Mouse (Mus musculus) myocyte (in vitro differentiated cells): ENCODE data around the gene Plagl1. TPM values are rescaled to one million over a fixed set of nuclear protein-coding genes. Genes with fewer than 3 reads are reported as not detected.

ENCODE experiments used
- H3K27me3 ChIP-seq: one replicate; pipeline ENCODE4 v1.6.1; 2011; ENCODE audit not compliant: control insufficient read depth, insufficient read depth, insufficient read length
- H3K36me3 ChIP-seq: one replicate; pipeline ENCODE4 v1.6.1; 2011; ENCODE audit not compliant: control insufficient read depth, insufficient read depth
- H3K4me2 ChIP-seq: one replicate; pipeline ENCODE4 v1.6.1; 2011; ENCODE audit warnings: low read depth, control low read depth
- H3K4me3 ChIP-seq: one replicate; pipeline ENCODE4 v1.5.1; 2011; ENCODE audit warnings: mild to moderate bottlenecking, control low read depth, moderate library complexity
- H3K79me2 ChIP-seq: one replicate; pipeline ENCODE4 v1.6.1; 2011; ENCODE audit not compliant: control insufficient read depth, insufficient read depth
- H3ac ChIP-seq: one replicate; pipeline ENCODE4 v1.6.1; 2011; ENCODE audit not compliant: control insufficient read depth, insufficient read length
- MYOG ChIP-seq, 3 experiments: IDR thresholded peaks; one replicate each; pipeline ENCODE4 v1.6.1; 2011; ENCODE audit warnings: control low read depth in 2 of 3, low read depth in 2 of 3, mild to moderate bottlenecking in 2 of 3; ENCODE audit not compliant: insufficient read length in 2 of 3, control insufficient read depth in 1 of 3, insufficient read depth in 1 of 3
- POLR2AphosphoS2 ChIP-seq: IDR thresholded peaks from one replicate; pipeline ENCODE4 v1.6.1; 2011; ENCODE audit warnings: low read depth, control low read depth; ENCODE audit not compliant: insufficient read length
- SRF ChIP-seq: IDR thresholded peaks from one replicate; pipeline ENCODE4 v1.6.1; 2011; ENCODE audit warnings: low read depth; ENCODE audit not compliant: control insufficient read depth, insufficient read length
- TCF3 ChIP-seq: IDR thresholded peaks from one replicate; pipeline ENCODE4 v1.6.1; 2011; ENCODE audit warnings: low read depth, control low read depth; ENCODE audit not compliant: insufficient read length
- polyA plus RNA-seq: library from polyadenylated mRNA; unstranded; fragments of >200 nt; fragmentation: generic; extraction: Trizol; gene quantifications from one replicate; pipeline ENCODE4 v1.2.1, GENCODE M21; 2012; ENCODE audit warnings: missing spikeins

Plagl1 gene
- polyA plus RNA-seq, 1 experiment: 0.40 TPM

DNA sequence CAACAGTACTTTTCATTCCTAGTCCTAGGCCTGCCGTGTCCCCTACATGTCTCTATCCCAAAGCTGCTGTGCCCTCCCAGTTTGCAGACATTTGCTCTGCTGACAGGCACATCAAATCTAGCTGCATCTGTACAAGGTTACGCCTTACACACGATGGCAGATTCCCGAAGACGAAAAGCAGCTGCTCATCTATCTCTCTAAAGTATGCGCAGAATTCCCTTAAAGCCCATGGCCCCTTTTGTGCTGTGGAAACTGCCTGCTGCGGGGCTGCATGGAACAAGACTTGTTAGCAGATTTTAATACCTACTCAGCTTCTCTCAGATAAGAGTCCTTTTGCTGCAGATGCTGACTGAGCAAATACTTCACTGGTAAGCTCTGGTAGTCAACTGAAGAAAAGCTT, 119.9 kb downstream of the Plagl1 start:
- Histone ChIP-seq H3K27me3 (no peaks in the 10 kb centered on the region), H3K79me2 (no peaks in the 10 kb centered on the region), H3K4me3 (no peak overlapping the region), H3K4me2 (no peak overlapping the region), H3K36me3 (peaks cover 60% of the 10 kb centered on the region), H3ac (no peak overlapping the region)
- TF ChIP-seq POLR2AphosphoS2 (no peak), SRF (no peak), MYOG (IDR thresholded peaks at IDR 0.05; ENCODE audit: control insufficient read depth in 1 of 3, insufficient read depth in 1 of 3, insufficient read length in 2 of 3, low read depth in 2 of 3) (no peak), TCF3 (no peak)

Other genes starting within 250 kb of the Plagl1 start
- gene Utrn, start 191.1 kb upstream of the Plagl1 start, polyA plus RNA-seq: 13.9 TPM
- 6.9 TPM for gene Stx11, start 96.2 kb upstream of the Plagl1 start, polyA plus RNA-seq
- gene Sf3b5, start 55.2 kb upstream of the Plagl1 start, polyA plus RNA-seq: 27.8 TPM
- not detected for gene Zc2hc1b, start 117.5 kb downstream of the Plagl1 start, polyA plus RNA-seq
- 22.0 TPM for gene Ltv1, start 132.7 kb downstream of the Plagl1 start, polyA plus RNA-seq